In the genomic region with DNA sequence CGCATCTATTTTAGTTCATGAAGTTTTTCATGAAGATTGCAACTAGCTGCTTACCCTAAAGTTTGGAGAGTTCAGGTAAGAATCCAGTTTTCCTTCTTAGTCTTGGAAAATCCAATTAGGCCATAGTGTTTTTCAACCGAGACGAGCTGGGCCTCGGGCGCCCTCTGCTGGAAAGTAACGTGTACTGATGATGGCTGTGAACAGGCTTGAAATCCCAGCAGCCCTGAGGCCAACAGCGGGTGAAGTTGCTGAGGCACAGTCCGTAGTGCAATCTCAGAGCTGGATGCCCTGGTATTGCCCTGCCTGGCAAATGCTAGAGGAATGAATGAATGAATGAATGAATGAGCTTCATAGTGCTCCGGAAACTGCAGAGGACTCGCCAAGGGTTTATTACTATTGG, we compare ENCODE assay signal across 7 mouse cellular contexts. TPM values are rescaled to one million over a fixed set of nuclear protein-coding genes. Genes with fewer than 3 reads are reported as not detected.
DNase-seq lines count a peak whose midpoint lies in the region; ATAC-seq and TF ChIP-seq lines count a peak whose summit lies in the region.

No protein-coding gene starts in this region.

- H3K4me3 ChIP-seq in E14TG2a.4 (replicated peaks; ENCODE audit: low read length), result peak overlapping the region; percentile 54
- H3K4me3 ChIP-seq in lung, postnatal 0 days (ENCODE audit: low read depth, low read length), result no peak overlapping the region

- H3K27me3 ChIP-seq in E14TG2a.4 (ENCODE audit: insufficient read depth, low read length), result 0 out of 2 replicates have a peak, but pooled peaks cover 3% of the 10 kb centered on the region
- H3K27me3 ChIP-seq in lung, postnatal 0 days (replicated peaks; ENCODE audit: insufficient read depth, low read length), result no peaks in the 10 kb centered on the region

- no peaks in the 10 kb centered on the region for H3K9me3 ChIP-seq in E14TG2a.4 (ENCODE audit: low read length)
- no peaks in the 10 kb centered on the region for H3K9me3 ChIP-seq in lung, postnatal 0 days (ENCODE audit: low read length)

- whole genome bisulfite sequencing in lung, postnatal 0 days, result 10% methylated on average over 10 of the region's 10 CpGs

- ATAC-seq in lung, postnatal 0 days, result peak; percentile 47

- H3K4me1 ChIP-seq in E14TG2a.4 (replicated peaks; ENCODE audit: low read depth, low read length), result peaks cover 29% of the 10 kb centered on the region
- no peaks in the 10 kb centered on the region for H3K4me1 ChIP-seq in lung, postnatal 0 days (ENCODE audit: insufficient read depth, low read depth, low read length)

- no peak overlapping the region for H3K27ac ChIP-seq in lung, postnatal 0 days (ENCODE audit: low read length)

- peak; percentile 97 for DNase-seq in adipocyte (ENCODE audit: low spot score)
- DNase-seq in embryo, embryonic 10 days (ENCODE audit: low spot score), result peak; percentile 87
- peak; percentile 69 for DNase-seq in heart, adult 8-10 months (ENCODE audit: low spot score)
- DNase-seq in kidney, postnatal 14 days, result peak; percentile 78
- DNase-seq in lung, postnatal 0 days (ENCODE audit: low spot score), result peak; percentile 84
- peak; percentile 70 to 83 for DNase-seq in right cerebral cortex, postnatal 10 days (ENCODE audit: low spot score in 2 of 2)

- H3K4me2 ChIP-seq in lung, postnatal 0 days (replicated peaks; ENCODE audit: low read depth, low read length), result no peak overlapping the region

- no peak overlapping the region for H3K9ac ChIP-seq in lung, postnatal 0 days (replicated peaks; ENCODE audit: low read depth)

- no peak for TF ChIP-seq EP300 in lung, postnatal 0 days (IDR thresholded peaks at IDR 0.05)

- TF ChIP-seq CTCF in E14TG2a.4 (conservative IDR thresholded peaks at IDR 0.05; ENCODE audit: low read length), result peak; percentile 80
- TF ChIP-seq CTCF in lung, postnatal 0 days (IDR thresholded peaks at IDR 0.05), result peak; percentile 91

- H3K36me3 ChIP-seq in E14TG2a.4 (ENCODE audit: insufficient read depth, low read length), result no peaks in the 10 kb centered on the region
- no peaks in the 10 kb centered on the region for H3K36me3 ChIP-seq in lung, postnatal 0 days (ENCODE audit: insufficient read depth, low read length)

RNA-seq across cellular contexts. Expression of gene Ccdc69, which starts 9.1 kb away (rescaled TPM):
- 1 to 10 TPM; 5.9 to 9.4 (median 6.5) TPM for total RNA-seq in heart, adult 8-10 months (2022)
- polyA plus RNA-seq in lung, postnatal 0 days (2015; fragmentation: Nextera tagmentation; extraction: Ambion mirVana), result 1.4 and 1.8 TPM in 2 replicates

RNA-seq across cellular contexts. Expression of gene Gm2a, which starts 10.9 kb away (rescaled TPM):
- total RNA-seq in heart, adult 8-10 months (2022), result 10 to 100 TPM in 2 of 4 experiments, 1 to 10 TPM in 2; 9.4 to 10.7 (median 10.1) TPM
- 23.6 and 26.6 TPM in 2 replicates for polyA plus RNA-seq in lung, postnatal 0 days (2015; fragmentation: Nextera tagmentation; extraction: Ambion mirVana)

RNA-seq across cellular contexts. Expression of gene Anxa6, which starts 53.8 kb away (rescaled TPM):
- total RNA-seq in heart, adult 8-10 months (2022), result 100 to 1,000 TPM; 202 to 217 (median 212) TPM
- 228 and 265 TPM in 2 replicates for polyA plus RNA-seq in lung, postnatal 0 days (2015; fragmentation: Nextera tagmentation; extraction: Ambion mirVana)
